Mouse (Mus musculus): ENCODE results near the gene Neurog1. TPM values are rescaled to one million over a fixed set of nuclear protein-coding genes. Genes with fewer than 3 reads are reported as not detected.

Gene Neurog1
- polyA plus RNA-seq, 1 experiment from 2014 or later: not detected

DNA sequence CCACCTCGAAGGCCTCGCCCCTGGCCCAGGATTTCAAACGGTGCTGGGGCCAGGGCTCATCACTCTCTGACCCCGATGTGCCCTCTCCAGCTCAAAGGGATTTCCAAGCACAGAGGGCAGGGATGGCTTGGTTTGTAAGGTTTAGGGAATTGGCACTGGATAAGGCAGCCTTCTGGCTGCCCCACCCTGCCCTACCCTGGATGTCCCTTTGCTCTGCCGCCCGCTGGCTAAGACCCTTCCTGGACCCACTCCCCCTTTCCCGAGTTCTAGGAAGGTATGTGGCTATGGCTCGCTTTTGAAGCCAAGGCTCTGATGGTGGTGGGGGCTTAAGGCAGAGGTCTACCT, 42.9 kb downstream of the Neurog1 start:
- H3K4me3 ChIP-seq (replicated peaks): no peak overlapping the region
- H3K27me3 ChIP-seq: peaks cover 40% of the 10 kb centered on the region

DNA sequence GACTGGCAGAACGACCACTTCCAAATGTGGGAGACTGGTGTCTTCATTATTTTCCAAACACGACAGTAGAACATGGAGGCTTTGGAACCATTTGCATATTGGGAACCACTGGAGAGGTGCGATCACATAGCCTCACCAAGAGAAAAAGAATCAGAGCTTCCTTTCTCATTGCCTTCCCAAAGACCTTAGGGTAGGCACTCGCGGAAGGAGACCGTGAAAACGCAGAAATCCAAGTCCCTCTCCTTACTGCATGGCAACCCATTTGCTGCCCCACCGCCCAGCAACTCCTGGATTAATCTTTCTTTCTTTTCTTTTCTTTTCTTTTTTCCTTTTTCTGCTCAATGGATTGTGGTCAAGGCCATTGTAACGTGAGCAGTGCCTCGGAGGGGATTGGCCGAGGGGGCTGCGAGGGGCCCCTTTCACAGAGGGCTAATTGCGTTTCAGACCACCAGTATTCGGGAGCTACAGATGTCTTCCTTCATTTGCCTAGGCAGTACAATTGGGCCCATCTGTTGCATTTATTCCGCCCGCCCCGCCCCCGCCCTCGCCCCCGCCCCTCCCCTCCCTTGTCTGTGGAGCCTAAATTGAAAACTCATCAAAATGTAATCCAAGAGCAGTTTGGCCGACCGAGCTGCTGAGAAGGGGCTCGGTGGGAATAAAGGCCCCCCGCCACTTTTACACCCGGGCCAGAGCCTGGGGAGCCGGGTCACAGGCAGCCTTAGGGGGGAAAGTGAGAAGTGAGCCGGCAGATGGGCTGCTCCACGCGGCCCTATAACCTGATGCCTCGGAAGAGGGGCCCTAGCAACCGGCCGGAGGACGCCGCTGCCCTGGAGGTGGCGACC, 43.5 kb downstream of the Neurog1 start:
- Histone ChIP-seq H3K9me3 (replicated peaks) (no peaks in the 10 kb centered on the region), H3K4me2 (no peak overlapping the region), H3K27me3 (peaks cover 38% of the 10 kb centered on the region), H3K4me3 (replicated peaks) (no peak overlapping the region), H3K36me3 (no peaks in the 10 kb centered on the region), H3K27ac (no peak overlapping the region), H3K4me1 (replicated peaks) (no peaks in the 10 kb centered on the region), H3K9ac (no peak overlapping the region)
- DNase-seq (no peak), ATAC-seq (ENCODE audit: low read depth) (no peak)
- WGBS (ENCODE audit: insufficient replicate concordance): 12% methylated on average over 35 of the region's 35 CpGs

More for the DNA sequence above, 42.9 kb downstream of the Neurog1 start:
- ATAC-seq (ENCODE audit: low read depth) (no peak), DNase-seq (no peak)
- H3K4me2 ChIP-seq: no peak overlapping the region
- no peaks in the 10 kb centered on the region for H3K9me3 ChIP-seq (replicated peaks)
- no peak overlapping the region for H3K9ac ChIP-seq
- H3K27ac ChIP-seq: no peak overlapping the region
- H3K4me1 ChIP-seq (replicated peaks): no peaks in the 10 kb centered on the region
- H3K36me3 ChIP-seq: no peaks in the 10 kb centered on the region
- 27% methylated on average over 8 of the region's 8 CpGs for WGBS (ENCODE audit: insufficient replicate concordance)

Other genes with a start within 250 kb of the Neurog1 start
- 109 and 121 TPM in 2 replicates for gene H2afy, start 115.8 kb downstream of the Neurog1 start, polyA plus RNA-seq (2015; fragmentation: Nextera tagmentation; extraction: Ambion mirVana)
- 5.7 and 5.9 TPM in 2 replicates for gene Tifab, start 73.3 kb downstream of the Neurog1 start, polyA plus RNA-seq (2015; fragmentation: Nextera tagmentation; extraction: Ambion mirVana)
- gene Cxcl14, start 44.4 kb upstream of the Neurog1 start, polyA plus RNA-seq (2015; fragmentation: Nextera tagmentation; extraction: Ambion mirVana): 0.39 and 0.95 TPM in 2 replicates
- not detected in 2 replicates for gene Gm3045, start 174.4 kb upstream of the Neurog1 start, polyA plus RNA-seq (2015; fragmentation: Nextera tagmentation; extraction: Ambion mirVana)
- 0.35 and 0.41 TPM in 2 replicates for gene Slc25a48, start 186.2 kb upstream of the Neurog1 start, polyA plus RNA-seq (2015; fragmentation: Nextera tagmentation; extraction: Ambion mirVana)
- not detected in 2 replicates for gene Il9, start 230.1 kb upstream of the Neurog1 start, polyA plus RNA-seq (2015; fragmentation: Nextera tagmentation; extraction: Ambion mirVana)

All from liver, embryonic 13.5 days (tissue).